Mouse (Mus musculus) liver, embryonic 14.5 days (tissue): ENCODE measurements at regions not wholly inside any gene's neighbourhood (a gene's known extent, or its start where the extent isn't known, plus 50 kb on each side); places are given as distances from the start of the nearest gene placed in this dataset.

Source experiments
- CTCF ChIP-seq: IDR thresholded peaks from 2 replicates; pipeline ENCODE4 v1.5.1; 2016; ENCODE audit warnings: antibody characterized with exemption, low read depth, control low read depth
- EP300 ChIP-seq: IDR thresholded peaks from 2 replicates; pipeline ENCODE4 v1.6.1; 2016; ENCODE audit warnings: antibody characterized with exemption, low read depth

GRCm38 (mm10) chr19:19172767-19173166 is 61.8 kb upstream of the Rorb start:
- no peak for TF ChIP-seq CTCF
- TF ChIP-seq EP300: no peak
